ENCODE assay signal across 12 mouse cellular contexts in the genomic region with DNA sequence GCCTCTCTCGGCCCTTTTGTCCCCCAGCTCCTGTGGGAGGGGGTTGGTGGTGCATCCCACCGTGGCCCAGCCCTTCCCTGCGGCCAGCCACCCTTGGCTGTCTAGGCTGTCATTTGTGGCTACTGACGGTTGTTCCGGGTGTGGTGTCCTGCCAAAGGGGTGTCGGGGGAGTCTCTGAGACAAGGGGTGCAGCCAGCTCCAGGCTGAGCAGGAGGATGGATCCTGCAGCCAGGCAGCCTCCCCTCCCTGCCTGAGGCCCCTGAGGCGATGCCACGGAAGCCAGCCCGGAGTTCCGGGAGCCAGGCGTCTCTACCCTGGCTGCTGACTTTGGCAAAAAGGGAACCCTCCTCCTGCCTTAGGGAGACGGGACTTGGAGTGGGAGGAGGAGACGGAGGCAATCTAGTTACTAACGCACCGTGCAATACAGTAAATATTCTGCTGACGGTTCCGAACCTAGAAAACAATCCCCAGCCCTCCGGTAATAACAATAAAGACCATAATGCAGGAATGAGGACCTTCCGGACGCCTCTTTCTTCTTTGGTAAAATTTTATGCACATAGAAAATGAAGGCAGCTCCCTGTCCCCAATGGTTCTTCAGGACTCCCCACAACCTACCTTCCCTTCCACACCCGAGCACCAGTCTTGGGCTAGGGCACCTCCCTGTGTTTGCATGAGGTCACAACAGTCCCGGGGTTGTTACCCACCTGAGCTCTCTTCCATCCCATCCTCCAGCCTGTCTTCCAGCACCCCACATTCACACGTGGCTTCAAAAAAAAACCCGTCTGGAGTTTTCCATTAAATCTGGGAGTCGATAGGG. TPM values are rescaled to one million over a fixed set of nuclear protein-coding genes. Genes with fewer than 3 reads are reported as not detected.
DNase-seq lines count a peak whose midpoint lies in the region; ATAC-seq and TF ChIP-seq lines count a peak whose summit lies in the region.
"Had no signal": no experiment of that assay in that cellular context is flagged by ENCODE, and none has a peak within 500 bp of the region (broad histone marks: within the 10 kb centered on the region; RNA-seq: fewer than 3 reads in every experiment).

No protein-coding gene starts in this region.

- peaks cover 99% of the 10 kb centered on the region for H3K27me3 ChIP-seq in forebrain, embryonic 10.5 days (ENCODE audit: poor library complexity, severe bottlenecking)
- H3K27me3 ChIP-seq in forebrain, embryonic 14.5 days (replicated peaks; ENCODE audit: control insufficient read depth, insufficient read depth, low read length) = peaks cover 58% of the 10 kb centered on the region
- H3K27me3 ChIP-seq in limb, embryonic 15.5 days = peaks cover 86% of the 10 kb centered on the region

- peak overlapping the region; percentile 27; the same call in 1 of the 2 replicates for H3K4me3 ChIP-seq in forebrain, embryonic 10.5 days
- no peak overlapping the region for H3K4me3 ChIP-seq in forebrain, embryonic 14.5 days (ENCODE audit: low read depth, low read length)
- no peak overlapping the region for H3K4me3 ChIP-seq in lung, adult 2 months (replicated peaks; ENCODE audit: extremely low read depth, low read depth, low read length)
- no peak overlapping the region for H3K4me3 ChIP-seq in limb, embryonic 15.5 days
- H3K4me3 ChIP-seq: limb, embryonic 12.5 days; myocyte had no signal

- H3K9me3 ChIP-seq in forebrain, embryonic 10.5 days = no peaks in the 10 kb centered on the region
- H3K9me3 ChIP-seq in forebrain, embryonic 14.5 days (replicated peaks; ENCODE audit: control insufficient read depth, low read length) = no peaks in the 10 kb centered on the region
- H3K9me3 ChIP-seq in limb, embryonic 15.5 days = no peaks in the 10 kb centered on the region

- ATAC-seq in forebrain, embryonic 14.5 days = no peak
- ATAC-seq in limb, embryonic 15.5 days (ENCODE audit: insufficient number of reproducible peaks, low FRiP score, low TSS enrichment, low read depth) = no peak

- 3% methylated on average over 25 of the region's 25 CpGs for WGBS in forebrain, embryonic 10.5 days
- 4% methylated on average over 25 of the region's 25 CpGs for WGBS in forebrain, embryonic 14.5 days
- WGBS in lung, adult 2 months = 3% methylated on average over 25 of the region's 25 CpGs
- WGBS in limb, embryonic 15.5 days = 2% methylated on average over 25 of the region's 25 CpGs

- H3K36me3 ChIP-seq in forebrain, embryonic 10.5 days (replicated peaks) = no peaks in the 10 kb centered on the region
- H3K36me3 ChIP-seq in forebrain, embryonic 14.5 days (ENCODE audit: control insufficient read depth, insufficient read depth, low read length) = no peaks in the 10 kb centered on the region
- no peaks in the 10 kb centered on the region for H3K36me3 ChIP-seq in limb, embryonic 15.5 days
- H3K36me3 ChIP-seq: limb, embryonic 12.5 days had no signal

- no peak overlapping the region for H3K4me2 ChIP-seq in forebrain, embryonic 14.5 days (ENCODE audit: low read length)
- H3K4me2 ChIP-seq in limb, embryonic 15.5 days = 0 out of 2 replicates have a peak overlapping the region, but pooled peaks have one; percentile 17
- H3K4me2 ChIP-seq: limb, embryonic 12.5 days had no signal

- TF ChIP-seq POLR2A in lung, adult 2 months (IDR thresholded peaks at IDR 0.05; ENCODE audit: borderline replicate concordance, extremely low read depth, low read depth, low read length) = no peak

- 0 out of 2 replicates have a peak overlapping the region, but pooled peaks have one; percentile 11 for H3K27ac ChIP-seq in forebrain, embryonic 10.5 days
- no peak overlapping the region for H3K27ac ChIP-seq in forebrain, embryonic 14.5 days (ENCODE audit: low read depth, low read length)
- no peak overlapping the region for H3K27ac ChIP-seq in limb, embryonic 15.5 days
- H3K27ac ChIP-seq: limb, embryonic 12.5 days had no signal

- H3K4me1 ChIP-seq in forebrain, embryonic 10.5 days = peaks cover 23% of the 10 kb centered on the region
- H3K4me1 ChIP-seq in forebrain, embryonic 14.5 days (ENCODE audit: control insufficient read depth, insufficient read depth, low read length) = no peaks in the 10 kb centered on the region
- H3K4me1 ChIP-seq in lung, adult 2 months (ENCODE audit: control insufficient read depth, insufficient read depth, low read length) = no peaks in the 10 kb centered on the region
- peaks cover 13% of the 10 kb centered on the region for H3K4me1 ChIP-seq in limb, embryonic 15.5 days

- peak; percentile 34; the same call in 1 of the 2 replicates for TF ChIP-seq CTCF in lung, adult 2 months (IDR thresholded peaks at IDR 0.05; ENCODE audit: insufficient read depth, low read length)

- no peak overlapping the region for H3K9ac ChIP-seq in forebrain, embryonic 14.5 days (ENCODE audit: low read length)
- H3K9ac ChIP-seq in limb, embryonic 15.5 days = no peak overlapping the region
- H3K9ac ChIP-seq: limb, embryonic 12.5 days had no signal

- DNase-seq in forebrain, embryonic 10.5 days (ENCODE audit: extremely low spot score, low spot score) = peak; percentile 37
- DNase-seq in forebrain, embryonic 14.5 days (ENCODE audit: low spot score) = no peak
- no peak for DNase-seq in lung, adult 2 months
- no peak for DNase-seq in lung, postnatal 10 days
- peak; percentile 38 for DNase-seq in thymus, postnatal 14 days
- no peak for DNase-seq in ovary, postnatal 14 days (ENCODE audit: low spot score)
- DNase-seq in adrenal gland, adult 18-20 months (ENCODE audit: low spot score in 2 of 2) = no peak
- DNase-seq: B cell, adult 2 months had no signal

RNA-seq across cellular contexts. Expression of gene Pax7, which starts 19.1 kb away (rescaled TPM):
- 2.2 and 2.4 TPM in 2 replicates for polyA plus RNA-seq in forebrain, embryonic 10.5 days (2016; fragmentation: Nextera tagmentation; extraction: Ambion mirVana)
- 0.05 and 0.06 TPM in 2 replicates for polyA plus RNA-seq in forebrain, embryonic 14.5 days (2014; fragmentation: Nextera tagmentation; extraction: Ambion mirVana)
- polyA plus RNA-seq in lung, adult 2 months (2012; rRNA removed) = 0.06 and 0.18 TPM in 2 replicates
- polyA plus RNA-seq in limb, embryonic 15.5 days (2015; fragmentation: Nextera tagmentation; extraction: Ambion mirVana) = 0.38 and 0.91 TPM in 2 replicates
- total RNA-seq in adrenal gland, adult 18-20 months (2021) = not detected
- total RNA-seq: heart, postnatal 25 days had no signal

Comparison
In these comparisons a context has a peak if more than half of its experiments do, and no peak if none do; other contexts are left out.
1. DNase-seq: peak in forebrain, embryonic 10.5 days (single experiment) and thymus, postnatal 14 days (single experiment); none in forebrain, embryonic 14.5 days (single experiment), lung, adult 2 months (single experiment), lung, postnatal 10 days (single experiment), ovary, postnatal 14 days (single experiment) and adrenal gland, adult 18-20 months (0 of 2).